Mouse (Mus musculus): ENCODE measurements at regions not wholly inside any gene's neighbourhood (a gene's known extent, or its start where the extent isn't known, plus 50 kb on each side); places are given as distances from the start of the nearest gene placed in this dataset.

- 0 out of 2 replicates have a peak, but pooled peaks cover 4% of the 10 kb centered on the region for H3K9me3 ChIP-seq (replicated peaks; ENCODE audit: control insufficient read depth, low read length)
- H3K4me2 ChIP-seq (ENCODE audit: low read depth, low read length), result no peak overlapping the region
- TF ChIP-seq CTCF (IDR thresholded peaks at IDR 0.05; ENCODE audit: low read depth) (no peak), EP300 (IDR thresholded peaks at IDR 0.05; ENCODE audit: low read depth) (no peak)
- WGBS, result 83% methylated on average over 2 of the region's 2 CpGs
- no peak for DNase-seq (ENCODE audit: low spot score)
- H3K36me3 ChIP-seq (replicated peaks; ENCODE audit: control insufficient read depth, insufficient read depth, low read length), result no peaks in the 10 kb centered on the region
- no peak overlapping the region for H3K4me3 ChIP-seq (ENCODE audit: low read depth, low read length)
- no peak overlapping the region for H3K9ac ChIP-seq (replicated peaks; ENCODE audit: low read depth, low read length)
- no peaks in the 10 kb centered on the region for H3K27me3 ChIP-seq (ENCODE audit: control insufficient read depth, insufficient read depth, low read length)
- H3K4me1 ChIP-seq (ENCODE audit: control insufficient read depth, insufficient read depth), result peaks cover 14% of the 10 kb centered on the region
- no peak overlapping the region for H3K27ac ChIP-seq (ENCODE audit: low read depth)
- no peak for ATAC-seq (ENCODE audit: insufficient read depth, low read depth)
Measured at GRCm38 (mm10) chr10:67651386-67651785, 102.6 kb upstream of the Ado start.

GRCm38 (mm10) chr10:67647777-67648727, 99.3 kb upstream of the Ado start:
- 0 out of 2 replicates have a peak, but pooled peaks cover 3% of the 10 kb centered on the region for H3K9me3 ChIP-seq (replicated peaks; ENCODE audit: control insufficient read depth, low read length)
- no peak overlapping the region for H3K27ac ChIP-seq (ENCODE audit: low read depth)
- H3K9ac ChIP-seq (replicated peaks; ENCODE audit: low read depth, low read length), result no peak overlapping the region
- WGBS, result 22% methylated on average over 20 of the region's 20 CpGs
- H3K4me3 ChIP-seq (ENCODE audit: low read depth, low read length), result peak overlapping the region; percentile 33
- no peaks in the 10 kb centered on the region for H3K36me3 ChIP-seq (replicated peaks; ENCODE audit: control insufficient read depth, insufficient read depth, low read length)
- peak overlapping the region; percentile 62 for H3K4me2 ChIP-seq (ENCODE audit: low read depth, low read length)
- DNase-seq (ENCODE audit: low spot score) (peak; percentile 60), ATAC-seq (ENCODE audit: insufficient read depth, low read depth) (no peak)
- TF ChIP-seq CTCF (IDR thresholded peaks at IDR 0.05; ENCODE audit: low read depth) (no peak), EP300 (IDR thresholded peaks at IDR 0.05; ENCODE audit: low read depth) (no peak)
- H3K4me1 ChIP-seq (ENCODE audit: control insufficient read depth, insufficient read depth), result peaks cover 17% of the 10 kb centered on the region
- H3K27me3 ChIP-seq (ENCODE audit: control insufficient read depth, insufficient read depth, low read length), result no peaks in the 10 kb centered on the region

DNA sequence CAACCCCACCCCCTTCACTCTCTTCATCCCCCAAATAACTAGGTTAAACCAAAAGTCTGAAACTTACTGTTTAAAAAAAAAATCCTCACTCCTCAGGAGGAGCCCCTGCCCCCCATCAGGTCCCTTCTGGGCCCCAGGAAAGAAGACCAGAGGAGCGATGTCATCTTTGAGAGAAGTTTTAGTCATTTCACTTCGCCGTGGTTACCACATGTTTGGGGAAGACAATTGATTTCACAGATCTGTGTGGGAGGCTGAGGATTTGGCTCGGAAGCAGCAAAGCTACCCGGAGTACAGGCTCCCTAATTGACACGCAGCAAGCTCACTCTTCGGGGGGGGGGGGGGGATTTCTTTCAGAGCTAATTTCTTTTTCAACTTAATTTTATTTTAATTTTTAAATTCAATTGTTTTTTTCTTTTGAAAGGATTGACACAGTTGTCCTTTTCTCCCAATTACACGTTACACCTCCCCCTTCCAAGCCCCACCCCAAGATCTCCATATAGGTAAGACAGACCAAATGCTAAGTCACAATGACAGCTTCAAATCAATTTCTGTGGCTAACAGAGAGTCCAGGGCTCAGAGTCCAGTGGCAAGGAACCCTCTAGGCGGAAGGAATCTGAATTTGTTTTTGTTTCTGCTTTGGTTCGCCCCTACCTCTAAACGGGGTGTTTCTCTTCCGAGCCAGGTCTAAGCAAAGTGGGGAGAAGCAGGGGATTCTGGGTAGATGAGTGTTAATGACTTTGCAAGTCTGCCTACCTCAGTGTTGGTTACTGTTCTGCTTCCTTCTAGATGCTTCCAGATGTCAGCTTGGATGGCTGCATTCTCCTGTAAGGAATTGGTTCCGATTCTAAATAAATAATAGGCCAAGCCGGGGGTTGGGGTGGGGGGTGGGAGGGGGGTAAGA, 98.2 kb upstream of the Ado start:
- no peak overlapping the region for H3K27ac ChIP-seq (ENCODE audit: low read depth)
- no peaks in the 10 kb centered on the region for H3K27me3 ChIP-seq (ENCODE audit: control insufficient read depth, insufficient read depth, low read length)
- no peaks in the 10 kb centered on the region for H3K9me3 ChIP-seq (replicated peaks; ENCODE audit: control insufficient read depth, low read length)
- H3K36me3 ChIP-seq (replicated peaks; ENCODE audit: control insufficient read depth, insufficient read depth, low read length), result no peaks in the 10 kb centered on the region
- peaks cover 17% of the 10 kb centered on the region for H3K4me1 ChIP-seq (ENCODE audit: control insufficient read depth, insufficient read depth)
- DNase-seq (ENCODE audit: low spot score) (no peak), ATAC-seq (ENCODE audit: insufficient read depth, low read depth) (no peak)
- H3K9ac ChIP-seq (replicated peaks; ENCODE audit: low read depth, low read length), result no peak overlapping the region
- TF ChIP-seq CTCF (IDR thresholded peaks at IDR 0.05; ENCODE audit: low read depth), result no peak
- no peak for TF ChIP-seq EP300 (IDR thresholded peaks at IDR 0.05; ENCODE audit: low read depth)
- H3K4me2 ChIP-seq (ENCODE audit: low read depth, low read length), result peak overlapping the region; percentile 62
- WGBS, result 18% methylated on average over 14 of the region's 14 CpGs
- peak overlapping the region; percentile 33 for H3K4me3 ChIP-seq (ENCODE audit: low read depth, low read length)

- no peak overlapping the region for H3K9ac ChIP-seq (replicated peaks; ENCODE audit: low read depth, low read length)
- H3K27ac ChIP-seq (ENCODE audit: low read depth), result no peak overlapping the region
- H3K9me3 ChIP-seq (replicated peaks; ENCODE audit: control insufficient read depth, low read length), result no peaks in the 10 kb centered on the region
- H3K4me3 ChIP-seq (ENCODE audit: low read depth, low read length), result no peak overlapping the region
- WGBS, result 46% methylated on average over 3 of the region's 3 CpGs
- no peak overlapping the region for H3K4me2 ChIP-seq (ENCODE audit: low read depth, low read length)
- no peaks in the 10 kb centered on the region for H3K36me3 ChIP-seq (replicated peaks; ENCODE audit: control insufficient read depth, insufficient read depth, low read length)
- no peak for ATAC-seq (ENCODE audit: insufficient read depth, low read depth)
- TF ChIP-seq CTCF (IDR thresholded peaks at IDR 0.05; ENCODE audit: low read depth) (no peak), EP300 (IDR thresholded peaks at IDR 0.05; ENCODE audit: low read depth) (no peak)
- no peak for DNase-seq (ENCODE audit: low spot score)
- H3K4me1 ChIP-seq (ENCODE audit: control insufficient read depth, insufficient read depth), result peaks cover 17% of the 10 kb centered on the region
- no peaks in the 10 kb centered on the region for H3K27me3 ChIP-seq (ENCODE audit: control insufficient read depth, insufficient read depth, low read length)
Measured at GRCm38 (mm10) chr10:67645821-67646220, 97.1 kb upstream of the Ado start.

DNA sequence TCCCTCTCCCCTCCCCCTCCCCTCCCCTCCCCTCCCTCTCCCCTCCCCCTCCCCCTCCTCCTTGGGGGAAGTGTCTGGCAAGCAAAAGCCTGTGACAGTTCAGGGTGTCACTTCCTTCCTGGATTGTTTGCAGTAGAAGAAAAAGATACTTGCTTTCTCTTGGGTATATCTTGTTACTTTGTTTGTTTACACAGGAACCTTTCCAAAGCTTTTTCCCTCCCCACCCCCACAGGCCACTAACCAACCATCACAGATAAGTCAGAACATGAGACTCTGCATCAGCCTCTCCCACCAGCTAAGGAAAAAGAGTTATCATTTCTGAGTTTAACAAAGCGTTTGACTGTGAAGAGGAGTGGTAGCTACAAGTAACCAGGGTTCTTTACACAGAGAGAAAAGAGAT, 95.5 kb upstream of the Ado start:
- 28% methylated on average over 1 of the region's 1 CpGs for WGBS
- no peak for TF ChIP-seq EP300 (IDR thresholded peaks at IDR 0.05; ENCODE audit: low read depth)
- no peak for TF ChIP-seq CTCF (IDR thresholded peaks at IDR 0.05; ENCODE audit: low read depth)
- H3K9ac ChIP-seq (replicated peaks; ENCODE audit: low read depth, low read length), result no peak overlapping the region
- no peaks in the 10 kb centered on the region for H3K36me3 ChIP-seq (replicated peaks; ENCODE audit: control insufficient read depth, insufficient read depth, low read length)
- H3K27ac ChIP-seq (ENCODE audit: low read depth), result peak overlapping the region; percentile 47; the same call in 1 of the 2 replicates
- no peaks in the 10 kb centered on the region for H3K9me3 ChIP-seq (replicated peaks; ENCODE audit: control insufficient read depth, low read length)
- no peaks in the 10 kb centered on the region for H3K27me3 ChIP-seq (ENCODE audit: control insufficient read depth, insufficient read depth, low read length)
- ATAC-seq (ENCODE audit: insufficient read depth, low read depth) (no peak), DNase-seq (ENCODE audit: low spot score) (peak; percentile 61)
- H3K4me3 ChIP-seq (ENCODE audit: low read depth, low read length), result no peak overlapping the region
- peaks cover 17% of the 10 kb centered on the region for H3K4me1 ChIP-seq (ENCODE audit: control insufficient read depth, insufficient read depth)
- H3K4me2 ChIP-seq (ENCODE audit: low read depth, low read length), result no peak overlapping the region

All from heart, postnatal 0 days (tissue).